Comparison of ENCODE assay signal across 32 mouse cellular contexts in the genomic region with DNA sequence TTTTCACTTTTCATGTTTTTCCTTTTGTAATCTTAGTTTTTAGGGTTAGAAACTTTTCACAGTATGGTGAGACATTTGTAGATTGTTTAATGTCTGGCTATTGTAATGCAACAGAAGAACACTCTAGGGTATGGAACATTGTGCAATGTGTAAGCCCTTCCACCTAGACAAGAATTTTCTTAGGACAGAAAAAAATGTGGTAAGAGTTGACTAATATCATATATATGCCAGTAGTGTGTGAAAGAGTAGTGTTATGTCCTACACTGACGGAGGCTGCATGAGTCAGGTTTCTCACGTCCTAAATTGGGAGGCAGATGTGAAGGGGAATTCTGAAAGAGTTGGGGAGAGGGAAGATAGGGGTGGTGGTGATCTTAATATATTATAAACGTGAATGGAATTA. TPM values are rescaled to one million over a fixed set of nuclear protein-coding genes. Genes with fewer than 3 reads are reported as not detected.
DNase-seq lines count a peak whose midpoint lies in the region; ATAC-seq and TF ChIP-seq lines count a peak whose summit lies in the region.
"Had no signal": no experiment of that assay in that cellular context is flagged by ENCODE, and none has a peak within 500 bp of the region (broad histone marks: within the 10 kb centered on the region; RNA-seq: fewer than 3 reads in every experiment).

No protein-coding gene starts in this region.

- no peak for TF ChIP-seq CTCF in C2C12 (IDR thresholded peaks at IDR 0.05; ENCODE audit: control insufficient read depth, insufficient read depth, insufficient read length)
- no peak for TF ChIP-seq CTCF in stomach, postnatal 0 days (IDR thresholded peaks at IDR 0.05; ENCODE audit: low read depth)

- no peak overlapping the region for H3K4me3 ChIP-seq in C2C12 (ENCODE audit: insufficient read depth, poor library complexity, severe bottlenecking)
- H3K4me3 ChIP-seq in stomach, postnatal 0 days (ENCODE audit: low read depth, low read length) = no peak overlapping the region
- H3K4me3 ChIP-seq: embryonic facial prominence, embryonic 13.5 days; embryonic facial prominence, embryonic 15.5 days; erythroblast, embryonic 14.5 days; forebrain, embryonic 13.5 days; forebrain, embryonic 15.5 days had no signal

- no peaks in the 10 kb centered on the region for H3K4me1 ChIP-seq in stomach, postnatal 0 days (replicated peaks; ENCODE audit: control insufficient read depth, insufficient read depth)
- H3K4me1 ChIP-seq: embryonic facial prominence, embryonic 15.5 days; forebrain, embryonic 13.5 days; forebrain, embryonic 15.5 days had no signal

- no peak overlapping the region for H3K9ac ChIP-seq in stomach, postnatal 0 days (ENCODE audit: low read length)
- H3K9ac ChIP-seq: embryonic facial prominence, embryonic 13.5 days; embryonic facial prominence, embryonic 15.5 days; forebrain, embryonic 13.5 days; forebrain, embryonic 15.5 days; forebrain, postnatal 0 days had no signal

- H3K27ac ChIP-seq in stomach, postnatal 0 days (replicated peaks) = no peak overlapping the region
- H3K27ac ChIP-seq: embryonic facial prominence, embryonic 13.5 days; embryonic facial prominence, embryonic 15.5 days; forebrain, embryonic 13.5 days; forebrain, embryonic 15.5 days had no signal

- no peak for ATAC-seq in stomach, postnatal 0 days (ENCODE audit: low FRiP score, low TSS enrichment)
- no peak for ATAC-seq in activated CD4-positive, CD25-positive, alpha-beta regulatory T cell, adult 4 months
- ATAC-seq: forebrain, embryonic 13.5 days; forebrain, embryonic 15.5 days; forebrain, postnatal 0 days; Patski had no signal

- no peaks in the 10 kb centered on the region for H3K9me3 ChIP-seq in stomach, postnatal 0 days (ENCODE audit: control insufficient read depth, low read length)
- H3K9me3 ChIP-seq: embryonic facial prominence, embryonic 13.5 days; embryonic facial prominence, embryonic 15.5 days; forebrain, embryonic 13.5 days; forebrain, embryonic 15.5 days had no signal

- H3K4me2 ChIP-seq in stomach, postnatal 0 days (replicated peaks; ENCODE audit: low read depth) = no peak overlapping the region
- H3K4me2 ChIP-seq: embryonic facial prominence, embryonic 13.5 days; embryonic facial prominence, embryonic 15.5 days; forebrain, embryonic 13.5 days; forebrain, embryonic 15.5 days had no signal

- H3K27me3 ChIP-seq in C2C12 (ENCODE audit: control insufficient read depth, insufficient read depth, insufficient read length) = no peaks in the 10 kb centered on the region
- H3K27me3 ChIP-seq in stomach, postnatal 0 days (ENCODE audit: control insufficient read depth, insufficient read depth, low read length) = no peaks in the 10 kb centered on the region
- H3K27me3 ChIP-seq: embryonic facial prominence, embryonic 13.5 days; embryonic facial prominence, embryonic 15.5 days; forebrain, embryonic 13.5 days; forebrain, embryonic 15.5 days had no signal

- DNase-seq in 3T3-L1 (ENCODE audit: low read depth, low spot score) (peak; percentile 81), adipocyte (ENCODE audit: low spot score) (peak; percentile 44)
- peak; percentile 70 for DNase-seq in gonadal fat pad, adult 2 months (ENCODE audit: low read depth)
- no peak for DNase-seq in stomach, postnatal 0 days (ENCODE audit: low spot score)
- DNase-seq in cerebellum, postnatal 4 days (ENCODE audit: low spot score in 2 of 2) = no peak
- DNase-seq in layer of hippocampus, adult 8-10 months (ENCODE audit: low spot score in 2 of 2) = no peak
- DNase-seq: adrenal gland, adult 8-10 months; adrenal gland, postnatal 14 days; adrenal gland, postnatal 36 days; B cell, adult 2 months; cerebellum, adult 11-12 months; cerebellum, adult 2 months; cerebellum, adult 9-10 months; cerebellum, postnatal 10 days; cerebellum, postnatal 25 days; embryo, embryonic 11 days; forebrain, postnatal 0 days had no signal

- H3ac ChIP-seq in C2C12 (ENCODE audit: control insufficient read depth, insufficient read length, low read depth) = no peak overlapping the region

- no peak for TF ChIP-seq EP300 in stomach, postnatal 0 days (optimal IDR thresholded peaks at IDR 0.05)

- no peaks in the 10 kb centered on the region for H3K79me2 ChIP-seq in C2C12 (ENCODE audit: control insufficient read depth, insufficient read depth)

- WGBS in stomach, postnatal 0 days = 51% methylated on average over 3 of the region's 3 CpGs

- H3K79me3 ChIP-seq in C2C12 (ENCODE audit: low read depth) = no peaks in the 10 kb centered on the region

- H3K36me3 ChIP-seq in C2C12 (ENCODE audit: control insufficient read depth, insufficient read depth) = no peaks in the 10 kb centered on the region
- no peaks in the 10 kb centered on the region for H3K36me3 ChIP-seq in stomach, postnatal 0 days (ENCODE audit: control insufficient read depth, insufficient read depth, low read length)
- H3K36me3 ChIP-seq: embryonic facial prominence, embryonic 13.5 days; embryonic facial prominence, embryonic 15.5 days; forebrain, embryonic 15.5 days had no signal

TF ChIP-seq in C2C12, 6 proteins besides CTCF, POLR2A, EP300 and RAD21:
- TF ChIP-seq CEBPB (IDR thresholded peaks at IDR 0.05; ENCODE audit: low read depth) (peak; percentile 88), MYOD1 (IDR thresholded peaks at IDR 0.05; ENCODE audit: control insufficient read depth, insufficient read length, low read depth) (no peak), FOSL1 (IDR thresholded peaks at IDR 0.05; ENCODE audit: insufficient read depth, low read length, poor library complexity, severe bottlenecking) (no peak), MYOG (IDR thresholded peaks at IDR 0.05; ENCODE audit: control insufficient read depth, extremely low read depth, insufficient read length) (no peak)

RNA-seq across cellular contexts. Expression of gene Nepn, which starts 10.9 kb away (rescaled TPM):
- not detected for polyA plus RNA-seq in C2C12 (2012; fragmentation: generic; extraction: Trizol)
- polyA plus RNA-seq in gonadal fat pad, adult 2 months (2012; rRNA removed) = 0.62 and 1.2 TPM in 2 replicates
- 0.55 TPM in 1 of 2 replicates, not detected in the other for polyA plus RNA-seq in stomach, postnatal 0 days (2015; fragmentation: Nextera tagmentation; extraction: Ambion mirVana)
- not detected for polyA plus RNA-seq in activated CD4-positive, CD25-positive, alpha-beta regulatory T cell, adult 4 months (2017; shearing (Covaris generic))
- total RNA-seq in layer of hippocampus, adult 8-10 months (2022) = not detected
- total RNA-seq: adrenal gland, adult 8-10 months; common myeloid progenitor, adult 5-6 weeks; ES-E14; forebrain, postnatal 0 days had no signal
- polyA plus RNA-seq: embryonic facial prominence, embryonic 11.5 days; embryonic facial prominence, embryonic 13.5 days; embryonic facial prominence, embryonic 15.5 days; erythroblast, embryonic 14.5 days; forebrain, embryonic 11.5 days; forebrain, embryonic 13.5 days; forebrain, embryonic 15.5 days; forebrain, postnatal 0 days; Patski had no signal

RNA-seq across cellular contexts. Expression of gene Nus1, which starts 17.6 kb away (rescaled TPM):
- polyA plus RNA-seq in C2C12 (2012; fragmentation: generic; extraction: Trizol) = 16.1 TPM
- polyA plus RNA-seq in gonadal fat pad, adult 2 months (2012; rRNA removed) = 15.0 and 18.6 TPM in 2 replicates
- polyA plus RNA-seq in stomach, postnatal 0 days (2015; fragmentation: Nextera tagmentation; extraction: Ambion mirVana) = 10.1 and 10.4 TPM in 2 replicates
- polyA plus RNA-seq in activated CD4-positive, CD25-positive, alpha-beta regulatory T cell, adult 4 months (2017; shearing (Covaris generic)) = 1 to 10 TPM; 7.5 to 8.7 TPM
- 10 to 100 TPM; 55.9 to 75.5 (median 64.1) TPM for total RNA-seq in layer of hippocampus, adult 8-10 months (2022)

RNA-seq across cellular contexts. Expression of gene Gopc, which starts 17.8 kb away (rescaled TPM):
- 5.9 TPM for polyA plus RNA-seq in C2C12 (2012; fragmentation: generic; extraction: Trizol)
- polyA plus RNA-seq in gonadal fat pad, adult 2 months (2012; rRNA removed) = 11.9 and 21.1 TPM in 2 replicates
- 11.9 and 12.0 TPM in 2 replicates for polyA plus RNA-seq in stomach, postnatal 0 days (2015; fragmentation: Nextera tagmentation; extraction: Ambion mirVana)
- polyA plus RNA-seq in activated CD4-positive, CD25-positive, alpha-beta regulatory T cell, adult 4 months (2017; shearing (Covaris generic)) = 1 to 10 TPM; 6.2 to 6.3 TPM
- total RNA-seq in layer of hippocampus, adult 8-10 months (2022) = 10 to 100 TPM; 35.3 to 40.5 (median 39.4) TPM

RNA-seq across cellular contexts. Expression of gene Gm26741, which starts 41.2 kb away (rescaled TPM):
- polyA plus RNA-seq in C2C12 (2012; fragmentation: generic; extraction: Trizol) = not detected
- polyA plus RNA-seq in gonadal fat pad, adult 2 months (2012; rRNA removed) = not detected in 2 replicates
- not detected in 2 replicates for polyA plus RNA-seq in stomach, postnatal 0 days (2015; fragmentation: Nextera tagmentation; extraction: Ambion mirVana)
- not detected for polyA plus RNA-seq in activated CD4-positive, CD25-positive, alpha-beta regulatory T cell, adult 4 months (2017; shearing (Covaris generic))
- not detected for total RNA-seq in layer of hippocampus, adult 8-10 months (2022)
- total RNA-seq: adrenal gland, adult 18-20 months; adrenal gland, adult 8-10 months; adrenal gland, postnatal 14 days; adrenal gland, postnatal 36 days; common myeloid progenitor, adult 5-6 weeks; ES-E14; forebrain, postnatal 0 days; MEL had no signal
- polyA plus RNA-seq: cerebellum, adult 2 months; embryonic facial prominence, embryonic 11.5 days; embryonic facial prominence, embryonic 13.5 days; embryonic facial prominence, embryonic 15.5 days; erythroblast, embryonic 14.5 days; forebrain, embryonic 11.5 days; forebrain, embryonic 13.5 days; forebrain, embryonic 15.5 days; forebrain, postnatal 0 days; frontal cortex, adult 2 months; Patski had no signal

Comparison
In these comparisons a context has a peak if more than half of its experiments do, and no peak if none do; other contexts are left out.
1. DNase-seq: peak in 3T3-L1 (single experiment), adipocyte (single experiment) and gonadal fat pad, adult 2 months (single experiment); none in stomach, postnatal 0 days (single experiment), cerebellum, postnatal 4 days (0 of 2) and layer of hippocampus, adult 8-10 months (0 of 2).